Mouse (Mus musculus): ENCODE measurements around the gene Slc25a15.

Slc25a15 gene

DNA sequence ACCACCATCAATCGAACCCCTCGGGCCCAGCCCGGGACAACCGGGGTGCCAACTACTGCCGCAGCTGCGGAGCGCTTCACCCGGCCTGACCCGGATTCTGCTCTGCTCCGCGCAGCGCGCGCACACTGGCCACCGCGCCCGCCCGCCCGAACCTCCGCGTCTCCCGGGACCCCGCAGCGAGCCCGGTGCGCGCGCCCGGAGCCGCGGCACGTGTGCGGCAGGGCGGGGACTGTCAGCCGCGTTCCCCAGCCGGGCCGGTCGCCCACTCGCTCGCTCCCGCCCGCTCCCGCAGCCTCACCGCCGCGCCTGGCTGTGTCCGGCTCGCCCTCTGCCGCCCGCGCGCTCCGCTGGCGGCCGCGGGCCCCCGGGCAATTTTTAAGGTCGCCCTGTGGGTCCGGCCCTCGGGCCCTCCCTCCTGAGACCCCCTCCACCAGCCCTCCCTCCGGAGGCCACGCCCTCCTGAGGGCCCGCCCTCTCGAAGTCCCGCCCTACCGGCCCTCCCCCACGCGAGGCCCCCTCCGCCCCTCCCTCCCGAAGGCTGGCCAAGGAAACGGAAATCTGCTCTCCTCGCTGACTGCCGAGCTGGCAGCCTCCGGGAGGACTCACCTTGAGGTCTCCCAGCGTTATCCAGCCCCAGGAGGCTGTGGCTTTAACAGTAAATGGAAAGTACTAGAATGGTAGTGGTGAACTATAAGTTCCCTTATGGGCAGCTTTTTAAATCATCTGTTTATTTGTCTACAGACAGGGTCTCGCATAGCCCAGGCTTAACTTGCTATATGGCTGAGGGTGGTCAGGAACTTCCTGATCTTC, at the start of gene Slc25a15:
Gene Slc25a15 (minus strand): TSS at position 456 of the 810 bp plus-strand sequence.
- ATAC-seq (ENCODE audit: insufficient number of reproducible peaks, low FRiP score, low TSS enrichment), result peak; percentile 83

DNA sequence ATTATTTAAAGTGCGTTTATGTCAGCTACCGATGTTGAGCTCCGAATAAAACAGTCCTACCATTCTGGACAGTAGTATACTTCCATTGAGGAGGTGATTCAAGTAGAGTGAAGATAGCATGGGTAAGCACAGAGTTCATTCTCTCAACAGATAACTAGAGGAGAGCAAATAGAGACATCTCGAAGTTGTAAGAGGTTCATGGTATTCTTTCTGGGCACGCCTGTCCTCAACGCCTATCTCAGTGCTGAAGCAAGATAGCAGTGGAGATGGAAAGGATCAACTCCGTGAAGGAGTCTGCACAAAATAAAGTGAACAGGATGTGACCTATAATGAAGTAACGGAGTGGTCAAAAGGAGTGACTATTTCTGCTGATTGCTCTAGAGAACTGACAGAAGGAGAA, 13.6 kb upstream of the Slc25a15 start:
- ATAC-seq (ENCODE audit: insufficient number of reproducible peaks, low FRiP score, low TSS enrichment), result no peak

DNA sequence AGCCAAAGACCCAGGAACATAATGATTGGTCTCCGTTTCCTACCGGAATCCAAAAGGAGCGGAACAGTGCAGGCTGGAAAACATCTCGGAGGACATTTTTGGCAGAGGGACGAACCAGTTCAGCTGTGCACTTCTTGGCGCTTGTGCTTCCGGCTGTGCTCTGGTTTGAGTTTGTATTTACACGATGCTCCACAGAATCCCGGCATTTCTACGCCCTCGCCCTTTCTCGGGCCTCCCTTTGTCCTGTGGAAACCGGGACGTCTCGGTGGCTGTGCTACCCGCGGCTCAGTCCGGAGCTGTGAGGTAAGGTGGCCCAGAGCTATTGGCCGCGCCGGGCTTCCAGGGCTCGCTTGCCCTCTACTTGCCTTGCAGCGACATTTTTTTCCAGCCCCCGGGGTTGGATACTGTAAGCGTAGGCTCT, 12.9 kb upstream of the Slc25a15 start, which contains the start of gene Mrps31:
Gene Mrps31 (plus strand): TSS at position 80 of the 421 bp plus-strand sequence.
- peak; percentile 92 for ATAC-seq (ENCODE audit: insufficient number of reproducible peaks, low FRiP score, low TSS enrichment)

DNA sequence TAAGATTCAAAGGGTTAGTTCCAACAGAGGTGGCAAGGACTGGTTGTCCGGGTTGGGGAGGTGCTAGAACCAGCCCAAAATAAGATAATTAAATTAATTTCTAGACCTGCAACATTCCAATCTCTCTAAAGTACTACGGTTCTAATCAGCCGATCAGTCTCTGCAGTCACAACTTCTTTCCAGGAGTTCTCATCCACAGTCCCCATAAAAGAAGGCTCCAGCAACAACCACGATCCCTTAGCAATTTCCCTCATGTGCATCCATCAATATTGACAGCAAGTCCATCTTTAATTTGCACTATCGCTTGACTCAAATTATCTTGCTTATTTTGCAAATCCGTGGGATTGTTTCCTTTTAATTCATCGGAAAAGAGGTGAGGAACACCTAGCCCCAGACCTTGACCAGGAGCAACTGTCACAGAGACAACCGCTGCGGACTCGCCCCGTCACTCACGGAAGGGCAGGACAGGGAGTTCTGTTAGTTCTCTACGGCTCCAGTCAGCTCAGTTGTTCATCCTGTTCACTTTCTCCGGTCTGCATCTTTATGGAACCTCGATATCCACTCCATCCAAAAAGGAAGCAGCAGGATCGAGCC, 12.4 kb upstream of the Slc25a15 start:
- no peak; the same call in 1 of the 2 replicates for ATAC-seq (ENCODE audit: insufficient number of reproducible peaks, low FRiP score, low TSS enrichment)

DNA sequence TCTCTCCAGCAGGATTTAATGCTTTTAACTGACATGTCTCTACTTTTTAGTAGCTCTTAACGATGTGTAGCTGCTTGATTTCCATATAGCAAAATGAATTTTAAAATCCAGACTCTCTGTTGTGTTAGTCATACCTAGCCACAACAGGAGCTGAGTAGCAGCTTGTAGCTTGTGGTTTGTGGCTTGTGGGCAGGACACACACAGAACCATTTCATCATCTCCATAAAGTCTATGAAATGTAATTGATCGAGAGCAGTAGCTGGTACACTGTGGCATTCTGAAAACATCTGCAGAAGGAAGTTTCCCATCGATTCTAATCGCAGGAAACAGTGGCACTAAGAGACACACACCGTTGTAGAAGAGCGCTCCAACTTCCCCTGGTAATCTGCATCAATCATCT, 7.3 kb upstream of the Slc25a15 start:
- no peak for ATAC-seq (ENCODE audit: insufficient number of reproducible peaks, low FRiP score, low TSS enrichment)

DNA sequence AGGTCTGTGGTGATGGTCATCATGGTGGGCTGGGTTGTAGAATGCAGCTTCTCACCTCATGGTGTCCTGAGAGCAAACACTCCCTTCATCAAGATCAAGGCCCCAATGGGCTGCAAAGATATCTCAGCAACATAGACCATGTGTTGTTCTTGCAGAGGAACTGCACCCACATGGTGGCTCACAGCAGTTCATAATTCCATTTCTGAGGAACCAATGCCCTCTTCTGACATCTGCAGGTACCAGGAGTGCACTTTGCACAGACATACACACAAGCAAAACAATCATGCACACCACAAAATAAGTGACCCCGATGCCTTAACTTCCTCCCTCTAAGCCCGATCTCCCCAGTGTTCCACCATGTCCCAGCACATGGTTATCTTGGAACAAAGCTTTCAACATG, 4.8 kb upstream of the Slc25a15 start:
- ATAC-seq (ENCODE audit: insufficient number of reproducible peaks, low FRiP score, low TSS enrichment), result no peak

DNA sequence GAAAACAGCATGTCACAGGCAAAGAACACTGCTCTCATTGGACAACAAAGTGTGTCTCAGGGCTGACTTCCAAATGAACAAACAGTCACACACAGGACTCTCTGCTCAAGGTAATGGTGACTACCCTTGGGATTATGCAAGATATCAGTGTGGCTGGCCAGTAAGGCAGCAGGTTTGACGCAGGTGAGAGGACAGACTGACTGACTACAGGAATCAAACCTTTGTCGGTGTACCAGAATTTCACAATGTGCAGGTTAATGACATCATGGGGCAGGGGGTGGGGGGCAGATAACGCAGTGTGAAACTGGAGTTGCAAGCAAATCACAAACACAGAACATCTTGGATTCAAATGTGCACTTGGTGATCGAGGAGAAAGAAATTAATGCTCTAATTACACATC, 2.2 kb upstream of the Slc25a15 start:
- no peak for ATAC-seq (ENCODE audit: insufficient number of reproducible peaks, low FRiP score, low TSS enrichment)

DNA sequence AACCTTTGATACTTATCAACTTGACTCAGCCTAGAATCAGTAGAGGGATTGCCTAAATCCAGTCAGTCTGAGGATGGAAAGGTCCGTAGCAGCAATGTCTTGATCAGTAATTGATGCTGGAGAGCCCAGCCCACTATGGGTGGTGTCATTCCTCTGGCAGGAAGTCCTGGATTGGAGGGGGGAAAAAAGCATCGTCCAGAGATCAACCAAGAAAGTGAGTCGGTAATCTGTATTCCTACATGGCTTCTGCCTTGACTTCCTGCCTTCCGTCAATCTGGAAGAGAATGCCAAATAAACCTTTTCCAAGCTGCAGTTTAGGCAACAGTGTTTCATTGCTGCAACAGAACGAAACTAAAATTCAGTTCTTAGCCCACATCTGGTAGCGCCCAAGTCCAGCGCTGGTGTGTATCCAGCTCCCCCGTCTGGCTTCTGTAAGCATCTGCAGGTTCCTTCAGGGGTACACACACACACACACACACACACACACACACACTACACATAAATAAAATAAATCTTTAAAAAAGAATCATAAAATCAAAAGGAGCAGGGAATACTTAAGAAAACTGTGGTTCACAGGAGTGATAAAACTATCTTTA, 986 bp upstream of the Slc25a15 start:
- no peak for ATAC-seq (ENCODE audit: insufficient number of reproducible peaks, low FRiP score, low TSS enrichment)

DNA sequence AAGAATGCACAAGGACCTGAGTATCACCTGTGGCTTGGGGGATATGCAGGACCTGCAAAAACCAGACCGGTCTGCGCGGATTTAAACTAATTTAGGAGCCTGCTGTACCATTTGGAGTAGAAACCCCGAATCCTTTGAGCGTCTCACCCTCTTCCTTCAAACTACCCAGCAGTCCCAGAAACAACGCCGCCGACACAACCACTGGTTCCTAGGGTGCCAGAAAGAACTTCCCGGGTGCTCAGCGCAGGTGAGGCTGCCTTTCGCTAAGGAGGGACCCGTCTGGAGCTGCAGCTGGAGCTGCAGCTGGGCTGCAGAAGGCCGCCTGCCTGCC, 621 bp downstream of the Slc25a15 start:
- no peak for ATAC-seq (ENCODE audit: insufficient number of reproducible peaks, low FRiP score, low TSS enrichment)

DNA sequence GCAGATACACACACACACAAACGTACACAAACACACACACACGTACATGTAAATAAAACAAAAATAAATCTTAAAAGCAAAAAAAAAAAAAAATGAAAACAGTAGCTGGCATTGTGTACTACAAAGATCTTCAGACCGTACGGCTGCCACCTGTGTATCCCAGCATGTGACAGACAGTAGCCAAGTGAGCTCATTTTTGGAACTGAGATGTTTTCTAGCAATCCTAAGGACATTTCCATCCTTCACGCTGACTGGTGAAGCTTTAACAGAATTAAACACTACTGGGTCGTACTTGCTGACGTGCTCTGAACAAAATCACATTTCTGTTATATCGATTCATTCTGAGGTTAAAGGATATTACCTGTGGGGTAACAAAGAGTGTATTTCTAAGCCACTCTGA, 3.1 kb downstream of the Slc25a15 start:
- ATAC-seq (ENCODE audit: insufficient number of reproducible peaks, low FRiP score, low TSS enrichment), result no peak

DNA sequence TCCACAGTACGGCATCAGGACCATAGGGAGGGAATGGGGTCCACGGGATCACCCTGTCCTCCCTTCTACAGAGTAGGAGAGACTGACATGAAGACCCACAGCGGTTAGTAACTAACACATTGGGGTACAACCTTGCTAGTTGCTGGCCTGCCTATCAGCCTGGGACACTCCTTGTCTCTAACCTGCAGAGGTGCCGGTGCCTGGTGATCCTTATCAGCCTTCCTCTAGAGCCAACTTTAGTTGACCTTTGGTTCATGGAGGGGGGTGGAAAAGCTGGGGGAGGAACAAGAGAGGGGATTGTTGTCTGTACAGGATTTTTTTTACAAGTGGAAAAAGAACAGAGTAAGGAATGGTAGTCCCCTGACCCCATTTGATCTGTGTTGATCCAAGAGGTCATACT, 3.9 kb downstream of the Slc25a15 start:
- no peak for ATAC-seq (ENCODE audit: insufficient number of reproducible peaks, low FRiP score, low TSS enrichment)

DNA sequence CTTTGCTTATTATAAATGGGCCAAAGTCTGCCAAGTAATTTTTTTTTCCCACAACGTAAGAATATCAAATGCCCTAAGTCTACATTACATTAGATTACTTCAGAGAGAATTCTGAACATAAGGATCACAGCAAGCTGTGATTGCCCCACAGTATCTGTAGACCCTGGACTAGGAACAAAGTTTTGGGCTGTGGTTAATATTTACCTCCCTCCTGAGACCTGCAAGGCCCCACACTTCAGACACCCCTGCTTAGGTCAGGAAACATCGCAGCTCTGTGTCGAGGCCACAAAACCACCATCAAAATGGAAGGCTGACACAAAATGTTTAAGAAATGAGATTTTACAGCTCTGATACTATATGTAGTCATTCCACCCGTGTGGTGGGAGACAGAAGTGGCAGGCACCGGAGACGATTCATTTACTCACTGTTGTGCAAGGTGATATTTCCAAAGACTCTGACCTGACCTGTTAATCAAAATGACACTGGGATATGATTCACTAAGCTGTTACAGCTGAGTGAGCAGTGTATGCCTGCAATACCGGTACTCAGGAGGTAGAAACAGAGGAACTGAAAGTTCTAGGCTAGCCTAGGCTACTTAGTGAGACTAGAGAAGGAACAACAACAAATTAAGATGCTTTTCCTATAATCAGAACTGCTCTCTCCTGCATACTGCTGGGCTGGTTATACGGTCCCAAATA, 7.5 kb downstream of the Slc25a15 start:
- ATAC-seq (ENCODE audit: insufficient number of reproducible peaks, low FRiP score, low TSS enrichment), result no peak

DNA sequence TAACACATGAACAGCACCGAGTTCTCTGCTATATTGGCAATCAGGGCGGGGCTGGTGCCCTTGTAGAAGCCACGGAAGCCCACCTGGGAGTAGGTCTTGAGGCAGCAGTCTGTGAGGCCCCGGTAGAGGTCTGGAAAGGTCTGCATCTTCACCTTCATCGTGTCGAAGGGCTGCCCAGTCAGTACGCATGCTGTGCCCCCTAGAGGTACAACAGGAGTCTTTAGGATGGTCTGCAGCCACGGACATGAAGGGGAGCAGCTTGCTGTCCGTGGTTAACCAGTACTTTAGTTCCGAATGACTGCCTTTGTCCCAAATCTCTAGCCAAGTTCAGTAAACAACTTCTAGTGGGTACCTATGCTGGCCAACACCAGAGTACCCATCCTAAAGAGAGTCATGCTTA, 8.5 kb downstream of the Slc25a15 start:
- ATAC-seq (ENCODE audit: insufficient number of reproducible peaks, low FRiP score, low TSS enrichment), result no peak

DNA sequence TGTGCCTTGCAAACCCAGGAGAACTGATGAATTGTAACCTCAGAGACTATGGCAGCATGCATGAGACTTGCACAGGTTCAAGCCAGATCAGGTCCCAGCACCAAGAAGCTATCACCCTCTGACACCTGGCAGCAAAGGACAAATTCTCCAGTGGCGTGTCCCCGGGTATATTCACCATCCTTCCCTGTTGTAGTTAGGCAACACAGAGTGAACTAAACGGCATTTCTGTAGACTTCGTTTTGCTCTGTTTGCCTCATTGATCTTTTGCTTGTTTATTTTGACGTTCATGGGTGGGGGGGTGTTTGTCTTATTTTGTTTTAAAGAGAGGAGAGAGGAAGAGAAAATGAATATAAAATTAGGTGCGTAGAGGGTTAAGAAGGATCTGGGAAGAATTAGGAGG, 13.2 kb downstream of the Slc25a15 start:
- no peak for ATAC-seq (ENCODE audit: insufficient number of reproducible peaks, low FRiP score, low TSS enrichment)

DNA sequence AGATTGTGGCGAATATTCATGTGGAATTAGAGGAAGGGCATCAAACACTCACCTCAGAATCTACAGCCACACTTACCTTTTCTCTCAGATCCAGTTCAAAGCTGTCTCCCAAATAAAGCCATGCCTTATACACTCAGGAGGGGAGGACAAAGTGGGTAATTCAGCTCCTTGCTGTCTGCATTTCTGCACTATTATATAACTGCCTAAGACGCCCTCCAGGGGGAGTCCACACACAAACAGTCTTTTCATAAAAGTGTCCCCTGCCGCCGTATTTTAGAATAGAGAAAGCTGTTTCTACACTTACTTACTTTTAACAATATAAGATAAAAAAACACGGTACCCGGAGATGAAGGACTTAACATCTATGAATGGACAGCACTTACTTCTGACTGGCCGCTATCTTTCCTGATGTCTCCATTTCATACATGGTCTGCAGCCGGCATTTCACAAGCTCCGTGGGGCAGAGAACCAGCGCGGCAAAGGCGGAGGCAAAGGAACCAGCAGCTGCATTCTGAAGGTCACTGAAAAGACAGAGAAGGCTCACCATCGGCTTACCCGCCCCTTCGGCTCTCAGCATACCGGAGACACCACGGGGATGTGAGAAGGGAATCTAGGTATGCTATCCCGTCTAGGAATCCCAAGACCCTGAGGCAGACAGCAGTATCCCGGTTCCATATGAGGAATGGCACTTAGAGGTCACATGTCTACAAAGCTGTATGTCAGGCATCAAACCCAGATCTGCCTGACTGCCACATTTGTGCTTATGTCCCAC, 15.4 kb downstream of the Slc25a15 start:
- ATAC-seq (ENCODE audit: insufficient number of reproducible peaks, low FRiP score, low TSS enrichment), result no peak

DNA sequence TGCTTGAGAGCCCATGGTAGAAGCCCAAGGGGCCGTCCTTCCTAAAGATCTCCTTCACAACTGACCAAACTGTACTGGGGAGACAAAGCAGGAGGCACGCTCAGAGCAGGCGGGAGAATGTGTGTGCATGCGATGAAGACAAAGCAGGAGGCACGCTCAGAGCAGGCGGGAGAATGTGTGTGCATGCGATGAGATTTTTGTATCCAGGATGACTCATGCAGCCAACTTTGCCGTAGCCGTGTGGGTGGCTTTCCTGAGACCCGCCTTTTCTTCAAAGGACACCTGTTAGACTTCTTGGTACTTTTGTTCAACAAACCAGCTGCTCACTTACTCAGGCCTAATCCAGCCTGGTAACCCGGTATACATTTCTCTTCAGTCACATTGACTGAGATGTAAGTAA, 17.5 kb downstream of the Slc25a15 start:
- ATAC-seq (ENCODE audit: insufficient number of reproducible peaks, low FRiP score, low TSS enrichment), result no peak

DNA sequence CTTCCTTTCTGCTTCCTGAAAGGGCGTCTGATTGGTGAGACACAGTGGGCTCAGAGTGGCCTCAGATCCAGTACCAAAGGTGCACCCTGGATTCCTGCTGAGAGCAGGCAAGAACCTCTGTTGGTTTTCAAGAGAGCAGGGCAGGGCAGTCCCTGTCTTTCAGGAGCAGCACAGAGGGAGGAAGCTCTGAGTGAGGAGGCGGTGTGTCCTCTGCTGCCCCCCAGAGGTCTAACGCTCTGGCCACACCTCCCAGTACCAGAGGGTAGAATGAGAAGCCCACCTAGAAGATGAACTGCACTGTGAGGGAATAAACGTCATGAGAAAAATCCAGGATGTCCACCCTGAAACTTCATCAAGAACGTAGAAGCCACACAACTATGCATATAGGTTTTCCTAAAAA, 21.5 kb downstream of the Slc25a15 start:
- ATAC-seq (ENCODE audit: insufficient number of reproducible peaks, low FRiP score, low TSS enrichment), result no peak

DNA sequence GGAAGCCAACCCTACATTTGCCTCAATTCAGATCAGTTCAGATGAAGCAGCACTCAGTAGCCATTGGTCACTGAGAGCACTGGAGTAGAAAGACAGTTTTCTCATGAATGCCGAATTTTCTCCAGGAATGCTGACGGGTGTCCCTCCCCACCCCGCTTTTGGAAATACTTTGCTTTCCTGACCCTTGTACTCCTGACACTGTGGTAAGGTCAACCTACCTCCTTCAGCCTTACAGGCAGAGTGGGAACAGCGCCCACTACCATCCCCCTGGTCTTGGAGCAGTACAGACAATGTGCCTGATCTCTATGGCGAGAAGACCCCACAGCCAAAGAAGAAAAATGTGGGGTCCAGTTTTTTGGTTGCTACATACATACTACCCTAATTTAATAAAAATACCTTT, 22.1 kb downstream of the Slc25a15 start:
- no peak for ATAC-seq (ENCODE audit: insufficient number of reproducible peaks, low FRiP score, low TSS enrichment)

DNA sequence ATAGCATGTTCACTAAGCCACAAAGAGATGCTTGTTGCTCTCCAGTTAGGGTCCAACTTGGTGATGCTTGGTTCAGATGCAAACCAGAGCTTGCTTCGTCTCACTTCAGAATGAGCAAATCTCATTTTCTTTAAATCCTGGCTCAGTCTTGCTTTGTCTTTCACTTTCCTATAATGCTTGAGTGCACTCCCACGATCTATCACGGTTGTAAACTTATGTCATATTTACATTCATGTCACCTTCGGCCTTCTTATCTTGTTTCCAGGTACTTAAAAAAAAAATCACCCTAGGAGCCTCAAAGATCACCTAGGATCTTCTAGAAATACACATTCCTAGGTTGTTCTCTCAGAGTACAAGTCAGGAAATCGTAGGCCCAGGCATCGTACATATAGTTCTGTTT, 38.5 kb downstream of the Slc25a15 start:
- no peak for ATAC-seq (ENCODE audit: insufficient number of reproducible peaks, low FRiP score, low TSS enrichment)

DNA sequence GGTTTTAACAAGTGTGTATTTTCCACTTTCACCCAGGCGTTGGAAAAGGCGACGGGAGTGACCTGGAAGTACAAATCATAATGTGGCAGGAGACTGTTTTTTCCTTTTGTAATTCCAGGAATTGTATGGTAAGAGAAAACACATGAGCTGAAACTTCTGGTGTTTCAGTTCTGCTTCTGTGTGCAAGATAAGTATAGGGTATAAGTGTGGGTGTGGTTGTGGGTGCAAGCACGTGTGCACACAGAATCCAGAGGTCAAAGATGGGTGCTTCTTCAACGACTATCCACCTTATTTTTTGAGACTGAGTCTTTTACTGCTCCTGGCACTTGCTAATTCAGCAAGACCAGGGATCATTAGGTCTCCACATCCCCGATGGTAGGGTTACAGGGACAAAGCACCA, 39.0 kb downstream of the Slc25a15 start:
- no peak for ATAC-seq (ENCODE audit: insufficient number of reproducible peaks, low FRiP score, low TSS enrichment)

All from cerebellum, adult (tissue).